Mouse (Mus musculus): ENCODE measurements at regions not wholly inside any gene's neighbourhood (a gene's known extent, or its start where the extent isn't known, plus 50 kb on each side); places are given as distances from the start of the nearest gene placed in this dataset.
"Not testable (repeated sequence)": the region's sequence is repeated elsewhere in the genome, so short reads cannot be mapped to it uniquely, and the experiment has no call there.

DNA sequence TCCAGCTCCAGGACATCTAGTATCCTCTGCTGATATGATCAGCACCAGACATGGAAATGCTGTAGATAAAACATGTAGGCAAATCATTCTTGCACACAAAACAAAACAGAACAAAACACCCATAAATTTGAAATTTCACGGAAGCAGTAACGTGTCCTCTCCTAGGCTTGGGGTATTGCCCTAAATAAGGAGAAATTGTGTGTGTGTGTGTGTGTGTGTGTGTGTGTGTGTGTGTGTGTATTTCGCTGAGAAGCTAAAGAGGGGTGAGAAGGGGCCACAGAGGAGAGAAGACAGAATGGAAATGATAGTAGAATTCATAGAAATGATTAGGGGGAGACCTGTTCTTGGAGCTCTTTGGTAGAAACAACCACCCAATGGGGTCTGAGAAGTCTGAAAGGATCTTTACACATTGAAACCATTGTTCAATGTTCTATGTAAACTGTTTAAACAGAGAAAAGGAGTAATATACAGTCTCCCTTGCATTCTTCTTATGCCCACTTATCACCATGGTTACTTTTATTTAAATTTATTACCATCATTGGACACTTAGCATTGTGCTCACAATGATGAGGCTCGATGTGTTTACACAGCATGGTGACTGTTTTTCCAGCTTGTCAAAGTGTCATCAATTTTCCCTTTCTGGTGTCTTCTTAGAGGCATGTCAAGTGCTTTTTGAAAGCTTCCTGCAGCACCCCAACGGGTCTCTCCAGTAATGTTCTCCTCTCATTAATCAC lies 317.3 kb upstream of the 4933412E24Rik start:
- no peak for DNase-seq

DNA sequence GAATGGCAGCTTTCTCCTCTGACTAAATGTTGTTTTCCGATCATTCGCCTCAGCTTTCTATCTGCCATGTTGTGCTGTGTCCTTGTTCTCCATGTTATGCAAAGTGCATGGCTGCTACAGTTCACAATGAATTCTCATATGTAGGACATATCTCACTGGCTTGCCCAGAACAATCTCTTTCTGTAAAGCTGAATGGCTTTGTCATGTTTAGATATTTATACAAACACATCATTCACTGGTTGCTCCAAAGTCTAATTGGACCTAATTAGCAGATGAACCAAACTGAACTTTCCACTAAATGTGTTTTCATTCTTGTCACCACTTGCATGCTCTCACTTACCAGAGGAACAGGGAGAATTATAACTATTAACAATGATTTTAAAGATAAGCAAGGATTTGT lies 301.2 kb upstream of the 4933412E24Rik start:
- DNase-seq, result no peak

DNA sequence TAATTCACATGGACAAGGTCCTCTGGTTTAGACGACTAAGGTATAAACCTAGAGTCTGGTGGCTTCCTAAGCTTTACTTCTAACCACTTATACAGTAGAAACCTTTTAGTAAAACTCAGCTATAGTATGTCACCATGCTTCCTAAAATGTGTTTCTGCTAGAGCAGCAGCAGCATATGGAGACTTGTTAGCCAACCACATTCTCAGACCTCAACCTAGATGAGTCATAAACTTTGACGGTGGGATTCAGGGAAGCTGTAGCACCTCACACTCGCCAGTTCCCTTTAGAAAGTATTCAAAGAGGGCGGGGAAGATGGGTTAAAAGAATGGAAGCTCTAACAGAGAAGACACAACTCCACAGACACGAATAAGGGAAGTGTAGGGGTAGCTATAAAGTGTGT lies 298.8 kb upstream of the 4933412E24Rik start:
- no peak for DNase-seq

DNA sequence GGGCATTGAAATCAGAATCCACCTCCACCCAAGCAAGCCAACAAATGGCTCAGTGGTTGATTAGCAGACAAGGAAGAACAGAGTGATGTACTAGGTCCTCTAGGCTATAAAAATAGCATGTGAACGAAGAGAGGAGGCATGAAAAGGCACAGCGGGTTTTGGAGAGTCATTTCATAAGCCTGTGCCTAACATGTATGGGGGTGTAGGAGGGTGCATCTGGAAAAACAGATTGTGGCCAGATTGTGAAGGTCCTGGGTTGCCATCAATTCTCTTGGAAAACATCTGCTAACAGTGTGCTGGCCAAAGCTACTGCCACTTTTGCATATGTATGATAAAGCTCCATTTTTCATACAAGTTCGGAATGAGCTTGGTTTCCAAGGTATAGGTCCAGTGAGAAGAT lies 293.5 kb upstream of the 4933412E24Rik start:
- no peak for DNase-seq

DNA sequence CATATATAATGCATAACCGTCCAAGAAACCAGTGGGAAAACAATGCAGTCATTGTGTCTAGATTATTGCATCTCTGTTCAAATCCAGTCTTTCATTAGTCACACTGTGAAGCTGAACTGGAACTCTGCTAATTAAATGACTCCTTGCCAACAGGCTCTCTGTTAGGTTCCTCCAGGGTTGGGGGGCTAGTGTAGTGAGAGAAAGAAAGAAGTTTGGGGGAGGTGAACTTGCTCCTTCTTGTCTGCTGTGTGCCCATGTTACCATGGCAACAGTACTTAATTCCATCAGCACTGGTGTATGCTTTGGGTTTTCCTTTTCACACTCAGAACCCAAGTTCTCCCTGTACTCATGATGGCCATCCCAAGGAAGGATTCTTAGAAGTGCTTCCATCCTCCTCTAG lies 292.6 kb upstream of the 4933412E24Rik start:
- DNase-seq, result no peak

DNA sequence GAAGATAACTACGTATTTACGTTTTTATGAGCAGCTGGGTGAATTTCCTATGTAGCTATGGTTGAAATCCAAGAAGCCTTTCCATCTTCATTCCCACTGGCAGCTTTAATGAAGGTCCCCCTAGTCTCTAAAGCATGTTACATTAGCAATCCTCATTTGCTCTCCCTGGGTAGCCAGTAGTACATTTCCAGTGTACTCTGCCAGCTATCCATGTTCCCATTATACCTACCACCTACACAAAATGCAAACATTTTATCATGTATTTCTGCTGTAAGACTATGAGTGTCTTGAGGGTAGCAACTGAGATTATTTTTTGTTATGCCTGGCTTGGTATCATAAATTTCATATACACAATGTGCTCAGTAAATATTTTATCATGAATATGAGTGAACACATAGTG lies 291.7 kb upstream of the 4933412E24Rik start:
- DNase-seq, result no peak

DNA sequence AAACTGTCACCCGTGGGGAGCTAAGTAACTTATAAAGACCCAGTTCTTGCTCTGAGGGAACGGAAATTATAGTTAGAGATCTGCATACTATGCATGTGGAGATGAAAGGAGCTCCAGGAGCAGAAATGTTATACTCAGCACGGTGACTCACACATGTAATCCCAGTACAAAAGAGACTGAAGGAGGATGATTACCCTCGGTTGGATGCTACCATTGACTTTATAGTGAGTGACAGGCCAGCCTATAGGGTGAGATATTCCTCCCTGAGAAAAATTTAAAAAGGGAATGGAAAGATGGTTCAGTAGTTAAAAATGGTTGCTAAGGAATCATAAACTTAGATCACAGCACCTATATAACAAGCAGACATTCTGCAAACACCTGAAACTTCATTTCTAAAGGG lies 287.1 kb upstream of the 4933412E24Rik start:
- no peak for DNase-seq

DNA sequence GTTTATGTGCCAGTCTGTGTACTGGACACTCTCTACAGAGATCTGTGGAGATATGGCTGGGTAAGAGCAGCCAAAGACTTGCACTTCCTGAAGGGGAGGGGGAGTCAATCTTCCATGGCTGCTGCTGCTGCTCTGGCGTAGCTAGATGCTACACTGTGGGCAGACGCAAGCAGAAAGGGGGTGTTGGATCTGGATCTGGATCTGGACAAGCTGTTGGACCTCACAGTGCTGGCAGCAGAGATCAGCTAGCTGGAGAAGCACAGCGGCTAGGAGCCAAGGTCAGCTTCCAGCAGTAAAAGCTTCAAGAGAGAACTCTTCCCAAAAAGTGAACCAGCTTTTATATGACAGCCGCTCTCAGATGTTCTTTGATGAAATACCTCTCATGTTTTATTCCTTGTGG lies 285.5 kb upstream of the 4933412E24Rik start:
- DNase-seq, result peak; percentile 49

DNA sequence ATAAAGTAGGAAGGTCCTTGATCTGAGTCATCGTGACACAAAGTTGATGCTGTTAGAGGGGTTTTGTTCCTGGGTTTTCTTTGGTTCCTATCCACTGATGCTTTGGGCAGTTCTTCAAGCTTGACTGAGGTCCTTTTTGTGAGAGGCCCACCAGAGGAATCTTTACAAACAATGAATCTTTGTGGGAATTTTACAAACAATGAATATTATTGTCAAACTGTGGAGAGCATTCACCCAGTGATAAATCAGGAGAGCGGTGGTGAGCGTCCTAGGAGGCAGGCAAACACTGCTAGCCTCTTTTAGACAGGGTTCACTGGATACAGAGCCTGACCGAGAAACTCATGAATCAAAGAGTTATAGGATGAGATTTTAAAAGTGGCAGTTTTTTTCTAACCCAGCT lies 268.9 kb upstream of the 4933412E24Rik start:
- no peak for DNase-seq

DNA sequence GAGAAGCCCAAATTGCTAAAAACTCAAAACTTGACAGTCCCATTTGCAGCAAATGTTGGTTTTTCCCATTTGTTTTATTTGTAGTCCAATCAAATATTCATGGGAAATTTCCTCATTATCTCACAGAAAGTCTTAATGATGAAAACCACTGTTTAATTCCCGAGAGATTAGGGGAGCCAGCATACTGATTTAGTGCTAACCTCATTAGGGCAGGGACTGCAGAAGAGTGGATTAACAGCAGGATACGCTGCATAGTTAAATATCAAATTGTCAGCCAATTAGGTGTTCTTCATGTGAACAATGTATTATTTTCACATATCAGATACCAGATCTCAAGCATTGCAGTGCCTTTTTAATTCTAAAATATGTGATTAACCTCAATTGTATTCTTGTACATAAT lies 264.0 kb upstream of the 4933412E24Rik start:
- DNase-seq, result no peak

DNA sequence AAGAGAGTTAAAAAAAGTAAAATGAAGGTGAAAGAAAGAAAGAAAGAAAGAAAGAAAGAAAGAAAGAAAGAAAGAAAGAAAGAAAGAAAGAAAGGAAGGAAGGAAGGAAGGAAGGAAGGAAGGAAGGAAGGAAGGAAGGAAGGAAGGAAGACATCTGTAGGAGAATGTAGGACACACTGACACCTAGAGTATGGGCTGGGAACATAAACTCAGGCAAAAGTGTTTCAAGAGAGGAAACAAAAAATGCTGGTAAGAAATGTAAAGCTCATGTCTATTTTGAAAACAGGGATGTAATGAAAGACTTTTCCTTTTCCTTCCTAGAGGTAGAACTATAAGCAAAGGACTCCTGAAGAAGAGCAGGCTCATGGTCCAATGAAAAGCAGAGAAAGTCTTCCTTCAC lies 237.2 kb upstream of the 4933412E24Rik start:
- DNase-seq, result not testable (repeated sequence)

DNA sequence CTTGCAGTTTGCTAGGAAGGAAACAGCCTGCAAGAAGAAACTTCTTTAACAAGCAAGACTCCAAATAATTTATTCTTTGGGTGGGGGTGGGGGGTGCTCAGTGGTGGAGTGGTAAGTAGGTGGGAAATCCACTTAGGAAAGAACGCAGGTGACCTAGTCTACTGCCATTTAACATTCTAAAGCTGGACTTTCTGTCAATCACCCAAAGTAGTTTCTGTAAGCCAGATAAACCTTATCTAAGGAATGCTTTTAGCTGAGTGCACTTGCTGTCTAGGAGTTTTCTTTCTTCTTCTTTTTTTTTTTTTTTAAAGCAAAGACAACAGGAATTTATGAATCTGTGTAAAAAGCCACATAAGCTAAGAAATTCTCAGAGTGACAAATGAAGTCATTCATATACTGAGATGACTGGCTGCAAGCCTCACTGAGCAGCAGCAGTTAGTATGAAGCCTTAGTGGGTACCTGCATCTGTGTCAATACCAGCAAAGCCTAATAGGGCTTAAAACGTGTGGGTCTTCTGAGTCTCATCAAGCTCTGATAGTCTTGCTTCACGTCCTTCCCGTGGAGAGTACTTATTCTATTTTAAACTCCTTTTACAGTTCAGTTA lies 210.0 kb upstream of the 4933412E24Rik start:
- no peak for DNase-seq

DNA sequence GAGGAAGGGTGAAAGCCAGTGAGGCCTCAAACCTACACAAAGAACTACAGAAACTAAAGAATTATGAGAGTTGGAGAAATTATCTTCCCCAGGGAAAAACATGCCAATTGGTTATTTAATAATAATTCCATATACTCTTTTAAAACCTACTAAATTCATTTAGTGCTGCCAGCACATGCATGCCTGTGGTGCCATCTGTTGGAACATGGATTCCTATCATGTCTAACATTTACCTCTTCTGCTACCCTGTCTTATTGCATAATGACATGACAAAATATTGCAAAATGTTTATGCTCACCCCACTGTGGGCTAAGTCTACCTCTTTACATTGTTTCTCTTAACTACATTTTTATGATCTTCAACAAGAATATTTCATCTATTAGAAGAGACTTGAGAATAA lies 178.7 kb upstream of the 4933412E24Rik start:
- no peak for DNase-seq

DNA sequence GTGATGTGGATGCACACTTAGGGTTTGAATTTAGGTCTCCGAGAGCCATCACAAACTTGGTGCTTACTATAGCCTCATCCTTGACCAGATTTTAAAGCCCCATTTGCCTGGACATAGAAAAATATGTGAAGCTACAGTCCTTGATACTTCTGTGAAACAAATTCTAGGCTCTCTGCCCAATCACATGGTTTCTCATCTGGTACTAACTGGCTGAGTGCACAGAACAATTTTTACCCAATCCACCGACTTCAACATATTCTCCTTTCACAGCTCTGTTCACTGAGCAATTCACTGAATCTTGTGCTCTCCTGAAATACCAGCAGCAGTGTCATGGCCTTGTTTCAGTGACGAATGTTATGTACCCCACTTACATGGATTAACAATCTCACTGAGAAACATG lies 176.7 kb upstream of the 4933412E24Rik start:
- no peak for DNase-seq

DNA sequence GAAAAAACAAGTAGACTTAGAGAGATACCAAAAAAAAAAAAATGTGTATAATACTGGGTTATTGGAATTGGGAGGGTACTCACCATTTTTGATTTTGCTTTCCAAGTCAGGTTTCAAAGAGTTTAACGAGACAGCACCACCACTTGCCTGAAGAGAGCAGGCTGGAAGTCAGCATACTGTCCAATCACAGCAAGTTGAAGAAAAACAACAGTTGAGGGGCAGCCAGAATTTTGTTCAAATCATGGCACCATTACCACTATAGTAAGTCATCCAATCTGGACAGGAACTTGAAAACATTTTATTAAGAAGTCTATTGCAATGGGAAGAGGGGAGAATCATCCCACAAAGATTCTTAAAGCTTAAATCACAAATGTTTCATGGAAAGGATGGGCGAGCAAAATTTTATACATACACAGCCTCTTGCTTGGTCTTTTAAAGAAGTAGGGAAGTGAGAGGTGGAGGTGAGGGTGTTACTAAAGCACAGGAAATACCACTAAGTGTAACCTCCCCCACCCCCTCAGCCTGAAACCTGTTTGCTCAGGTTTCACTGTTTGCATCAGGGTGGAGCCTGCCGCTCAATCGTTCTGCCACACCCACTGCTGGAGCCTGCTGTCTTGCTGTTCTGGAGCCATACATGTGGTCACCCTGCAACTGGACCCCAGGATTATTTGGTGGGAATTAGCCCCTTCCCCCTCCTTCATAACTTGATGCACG lies 170.7 kb upstream of the 4933412E24Rik start:
- no peak for DNase-seq

DNA sequence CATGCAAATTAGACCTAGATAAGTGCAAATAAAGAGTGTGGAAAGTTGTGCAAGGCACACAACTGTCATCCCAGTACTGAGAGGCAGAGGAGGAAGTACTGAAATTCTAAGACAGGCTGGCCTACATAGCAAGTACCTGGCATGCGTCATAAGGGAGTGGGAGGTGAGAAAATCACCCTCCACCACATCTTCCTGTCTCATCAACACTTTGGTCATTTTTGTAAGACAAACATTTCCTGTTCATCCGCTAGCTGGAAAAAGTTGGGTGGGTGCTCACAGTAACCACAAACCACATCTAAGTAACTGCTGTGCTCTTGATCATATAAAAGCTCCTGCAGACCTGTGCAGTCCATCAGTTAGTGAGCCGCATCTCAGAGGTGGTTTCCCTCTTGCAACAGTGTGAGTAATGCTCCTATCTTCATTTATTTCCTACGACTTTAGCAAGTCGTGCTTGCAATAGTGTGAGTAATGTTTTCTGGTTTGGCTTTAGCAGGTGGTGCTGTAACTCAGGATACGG lies 125.2 kb upstream of the 4933412E24Rik start:
- no peak for DNase-seq

DNA sequence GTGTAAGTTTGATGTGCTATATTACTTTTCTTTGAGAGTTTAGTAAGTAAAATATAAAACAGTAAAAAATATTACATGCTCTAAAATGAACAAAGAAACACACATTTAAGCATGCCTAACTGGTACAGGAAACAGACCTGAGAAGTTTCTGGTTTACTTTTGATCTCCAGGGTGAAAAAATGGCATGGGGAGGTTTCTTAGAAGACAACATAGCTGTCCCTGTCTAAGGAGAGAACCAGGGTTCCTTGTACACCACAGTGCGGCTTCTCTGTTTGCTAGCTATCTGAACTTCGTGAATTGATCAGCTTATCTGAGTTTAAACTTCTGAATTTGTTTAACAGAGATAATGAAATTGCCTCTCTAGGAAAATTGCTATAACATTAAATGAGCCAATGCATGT lies 120.3 kb upstream of the 4933412E24Rik start:
- no peak for DNase-seq

DNA sequence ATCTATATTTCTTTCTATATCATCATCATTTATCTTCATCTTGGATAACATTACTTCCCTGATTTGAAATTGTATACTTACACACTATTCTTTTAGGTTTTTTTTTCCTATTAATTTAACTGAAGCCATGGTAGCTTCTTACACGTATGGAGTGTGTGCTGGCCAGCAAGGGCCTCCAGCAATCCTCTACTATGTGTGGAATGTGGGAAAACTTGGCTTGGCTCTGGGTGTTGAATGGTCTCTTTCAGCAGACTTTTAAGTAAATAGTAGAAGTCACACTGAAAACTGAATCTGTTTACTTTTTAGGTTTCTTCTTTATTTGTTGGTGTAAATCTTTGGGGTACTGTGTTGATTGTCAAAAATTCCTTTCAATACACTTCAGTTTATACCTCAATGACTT lies 118.1 kb upstream of the 4933412E24Rik start:
- DNase-seq, result no peak

DNA sequence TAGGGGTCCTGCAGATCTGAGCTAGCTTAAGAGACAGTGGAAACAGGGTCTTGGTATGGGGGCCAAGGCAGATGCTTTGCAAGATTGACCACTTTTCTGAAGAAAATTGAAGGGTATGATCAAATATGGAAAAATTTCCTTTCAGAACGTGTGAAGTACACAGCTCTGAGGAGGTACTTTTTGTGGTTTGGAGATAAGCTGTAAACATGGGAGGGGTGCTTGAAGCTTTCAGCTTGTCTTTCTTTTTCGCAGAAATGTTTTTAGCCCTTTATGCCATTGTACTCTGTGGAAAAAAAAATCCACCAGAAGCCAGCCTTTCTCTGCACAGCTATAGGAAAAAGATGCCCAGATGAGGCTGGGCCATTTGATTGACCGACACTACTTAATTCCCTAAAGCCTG lies 116.3 kb upstream of the 4933412E24Rik start:
- DNase-seq, result no peak

DNA sequence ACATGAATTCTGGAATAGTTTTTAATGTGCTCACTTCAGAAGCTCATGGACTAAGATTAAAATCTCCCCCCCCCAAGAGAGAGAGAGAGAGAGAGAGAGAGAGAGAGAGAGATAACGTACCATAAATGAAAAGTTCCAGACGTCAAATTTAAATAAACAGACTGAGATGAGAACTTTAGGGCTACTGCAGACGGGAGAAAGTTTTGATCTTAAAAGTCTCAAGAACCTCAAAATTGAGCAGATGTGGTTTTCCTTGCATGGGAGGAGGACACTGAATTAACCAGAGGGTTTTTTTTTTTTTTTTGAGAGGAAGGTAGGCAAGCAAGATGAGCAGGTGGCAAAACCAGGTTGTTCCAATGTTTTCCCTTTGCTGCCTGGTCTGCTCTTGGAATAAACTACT lies 108.0 kb upstream of the 4933412E24Rik start:
- no peak for DNase-seq

DNA sequence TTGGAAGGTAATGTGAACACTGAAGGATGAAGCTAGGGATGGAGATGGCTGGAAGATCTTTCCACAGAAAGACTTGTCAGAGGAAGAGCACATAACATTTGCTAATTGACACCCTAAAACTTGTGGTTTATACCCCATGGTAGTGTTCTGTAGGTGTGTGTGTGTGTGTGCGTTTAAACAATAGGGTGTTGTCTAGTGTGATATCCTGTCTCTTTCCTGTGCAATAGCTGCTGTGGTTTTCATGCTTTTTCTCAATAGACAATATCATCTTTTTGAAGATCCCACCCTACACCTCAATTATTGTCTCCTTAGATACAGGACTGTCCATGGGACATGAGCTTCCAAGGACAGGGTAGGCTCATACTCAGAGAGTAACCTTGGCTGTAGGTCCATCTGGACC lies 103.5 kb upstream of the 4933412E24Rik start:
- DNase-seq, result no peak

DNA sequence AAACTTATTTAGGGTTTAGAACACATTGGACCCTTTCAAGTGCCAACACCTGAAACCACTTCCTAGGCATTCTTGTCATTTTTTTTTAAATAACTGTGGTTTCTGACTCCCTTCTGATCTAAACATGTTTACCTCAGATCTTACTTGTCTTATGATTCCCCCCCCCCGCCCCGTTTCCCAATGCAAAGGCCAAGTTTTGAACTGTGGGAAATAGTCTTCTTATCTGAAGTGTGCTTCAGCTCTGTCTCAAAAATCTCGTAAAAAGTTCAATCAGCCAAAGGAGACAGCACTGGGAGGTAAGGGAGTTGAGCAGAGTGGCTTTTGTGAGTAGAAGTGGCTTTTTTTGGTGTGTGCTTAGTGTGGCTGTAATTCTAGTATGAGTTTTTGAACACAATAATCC lies 95.5 kb upstream of the 4933412E24Rik start:
- no peak for DNase-seq

DNA sequence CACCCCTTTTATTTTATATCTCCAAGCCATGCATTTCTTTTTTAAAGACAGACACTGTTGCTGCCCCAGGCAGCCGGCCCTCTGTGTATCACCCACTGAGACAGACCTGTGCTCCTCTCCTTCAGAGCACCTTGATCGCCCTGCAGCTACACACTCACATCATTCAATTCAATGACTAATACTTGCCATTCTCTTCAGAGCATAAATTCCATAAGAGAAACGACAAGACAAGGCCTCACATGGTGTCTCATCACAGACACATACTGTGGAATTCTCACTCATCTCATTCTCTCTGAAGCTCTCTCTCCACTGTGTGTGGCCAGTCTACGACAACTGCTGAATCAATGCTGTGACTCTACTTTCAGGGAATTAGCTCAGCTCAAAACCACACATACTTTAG lies 94.6 kb upstream of the 4933412E24Rik start:
- DNase-seq, result no peak

DNA sequence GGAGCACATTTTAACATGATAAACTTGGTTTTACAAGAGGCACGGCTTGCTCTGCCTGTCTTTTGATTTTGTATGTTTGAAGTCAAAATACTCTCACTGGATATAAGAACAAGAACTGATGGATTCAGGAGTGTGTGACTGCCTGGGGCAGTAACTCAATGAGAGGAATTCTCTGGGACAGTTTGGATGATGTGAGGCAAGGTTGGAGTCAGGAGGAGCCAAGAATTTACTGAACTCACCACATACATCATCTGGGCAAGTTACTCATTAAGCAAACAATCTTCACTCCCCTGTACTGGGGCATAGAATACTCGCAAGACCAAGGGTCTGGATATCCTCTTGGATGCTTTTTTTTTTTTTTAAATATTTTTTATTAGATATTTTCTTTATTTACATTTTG lies 87.7 kb upstream of the 4933412E24Rik start:
- no peak for DNase-seq
